Mouse (Mus musculus) ovary, postnatal 14 days (tissue): ENCODE results near the gene Lrig1.

Experiments
- DNase-seq: peaks from one replicate; pipeline ENCODE4 v3.0.0; 2022; ENCODE audit warnings: low spot score

Lrig1 gene

GRCm38 (mm10) chr6:94676300-94676699 lies 23.7 kb downstream of the Lrig1 start:
- DNase-seq = no peak

GRCm38 (mm10) chr6:94672426-94672825 lies 27.5 kb downstream of the Lrig1 start:
- DNase-seq = no peak

- no peak for DNase-seq
Measured at GRCm38 (mm10) chr6:94669370-94669769, 30.6 kb downstream of the Lrig1 start.

GRCm38 (mm10) chr6:94668204-94668863 lies 31.6 kb downstream of the Lrig1 start:
- DNase-seq = no peak

GRCm38 (mm10) chr6:94667131-94667530 lies 32.8 kb downstream of the Lrig1 start:
- DNase-seq = no peak

GRCm38 (mm10) chr6:94666432-94667119 lies 33.4 kb downstream of the Lrig1 start:
- DNase-seq = no peak

GRCm38 (mm10) chr6:94665677-94666076 lies 34.3 kb downstream of the Lrig1 start:
- DNase-seq = no peak

- DNase-seq = no peak
Measured at GRCm38 (mm10) chr6:94665248-94665647, 34.7 kb downstream of the Lrig1 start.

- no peak for DNase-seq
Measured at GRCm38 (mm10) chr6:94664000-94664399, 36.0 kb downstream of the Lrig1 start.

- no peak for DNase-seq
Measured at GRCm38 (mm10) chr6:94661923-94662322, 38.0 kb downstream of the Lrig1 start.

GRCm38 (mm10) chr6:94661321-94661720 lies 38.6 kb downstream of the Lrig1 start:
- DNase-seq = no peak

GRCm38 (mm10) chr6:94659886-94660333 lies 40.0 kb downstream of the Lrig1 start:
- DNase-seq = no peak

GRCm38 (mm10) chr6:94658136-94658480 lies 41.9 kb downstream of the Lrig1 start:
- DNase-seq = no peak

- no peak for DNase-seq
Measured at GRCm38 (mm10) chr6:94657204-94658135, 42.5 kb downstream of the Lrig1 start.

GRCm38 (mm10) chr6:94655818-94656478 lies 44.0 kb downstream of the Lrig1 start:
- DNase-seq = no peak

- no peak for DNase-seq
Measured at GRCm38 (mm10) chr6:94653388-94654316, 46.3 kb downstream of the Lrig1 start.

GRCm38 (mm10) chr6:94652659-94653213 lies 47.2 kb downstream of the Lrig1 start:
- no peak for DNase-seq

GRCm38 (mm10) chr6:94651541-94651940 lies 48.4 kb downstream of the Lrig1 start:
- no peak for DNase-seq

GRCm38 (mm10) chr6:94649637-94650036 lies 50.3 kb downstream of the Lrig1 start:
- no peak for DNase-seq

GRCm38 (mm10) chr6:94648496-94648895 lies 51.5 kb downstream of the Lrig1 start:
- no peak for DNase-seq
